Mouse (Mus musculus): ENCODE results near the gene Grm6.

The Grm6 gene

DNA sequence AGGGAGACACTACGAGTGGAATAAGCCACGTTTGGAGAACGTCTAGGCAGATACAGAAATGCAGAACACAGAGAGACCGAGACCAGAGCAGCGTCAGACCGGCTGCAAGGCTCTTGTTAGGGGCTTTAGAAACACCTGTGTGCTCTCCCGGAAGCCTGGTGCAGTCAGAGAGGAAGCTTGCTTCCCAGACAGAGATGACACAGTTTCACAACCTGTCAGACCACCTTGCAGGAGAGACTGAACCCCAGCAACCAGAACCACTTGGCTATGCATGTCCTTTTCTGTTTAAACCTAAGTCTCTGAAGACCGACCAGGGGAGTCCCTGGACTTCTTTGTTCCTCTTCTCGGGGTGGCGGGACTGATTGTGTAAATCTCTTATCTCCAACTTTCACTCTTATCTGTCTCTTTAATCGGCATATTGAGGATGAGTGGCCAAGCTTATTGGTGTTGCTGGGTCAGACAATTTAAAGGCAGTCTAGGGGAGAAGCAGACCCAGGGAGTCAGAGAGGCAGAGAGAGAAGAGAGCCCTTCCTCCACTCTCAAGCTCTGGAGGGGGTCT lies at the start of gene Grm6:
Gene Grm6, plus strand, starts transcription at position 509 of the 559 bp plus-strand sequence.
- DNase-seq (ENCODE audit: extremely low read depth, low read depth), result no peak

DNA sequence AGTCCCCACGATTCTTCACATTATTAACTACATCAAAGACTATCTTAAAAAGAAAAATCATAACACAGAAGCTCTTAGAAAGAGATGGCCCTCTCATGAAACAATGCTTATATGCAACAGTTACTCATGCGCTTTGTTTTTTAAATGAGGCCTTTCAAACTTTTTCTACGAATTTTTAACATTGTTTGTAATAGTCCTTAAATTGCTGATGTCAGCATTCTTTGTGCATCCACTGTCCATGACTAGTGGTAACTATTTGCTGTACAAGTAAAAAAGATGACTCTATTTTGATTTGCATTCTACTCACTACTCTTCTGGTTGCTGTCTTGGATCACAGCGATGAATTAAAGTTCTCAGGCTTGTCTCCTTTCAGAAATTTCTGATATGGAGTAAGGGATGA lies 36.3 kb upstream of the Grm6 start:
- no peak for DNase-seq (ENCODE audit: extremely low read depth, low read depth)

DNA sequence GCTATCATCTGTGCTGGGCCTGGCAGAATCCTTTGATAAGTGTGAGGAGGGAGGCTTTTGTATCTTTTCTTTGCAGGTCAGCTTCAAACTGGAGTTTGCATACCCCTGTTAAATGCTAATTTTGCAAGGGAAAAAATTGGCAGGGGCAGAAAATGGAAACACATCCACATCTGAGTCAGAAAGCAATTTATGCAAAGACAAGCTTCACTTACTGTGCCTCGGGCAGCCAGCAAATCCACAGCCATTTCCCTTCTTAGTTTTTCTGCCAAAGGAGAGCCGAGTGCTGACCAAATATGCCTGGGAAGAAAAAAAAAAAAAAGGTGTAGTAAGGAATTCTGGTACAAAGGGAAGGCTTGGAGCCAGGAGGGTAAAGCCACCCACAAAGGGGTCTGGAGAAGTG lies 24.3 kb upstream of the Grm6 start:
- DNase-seq (ENCODE audit: extremely low read depth, low read depth), result no peak

DNA sequence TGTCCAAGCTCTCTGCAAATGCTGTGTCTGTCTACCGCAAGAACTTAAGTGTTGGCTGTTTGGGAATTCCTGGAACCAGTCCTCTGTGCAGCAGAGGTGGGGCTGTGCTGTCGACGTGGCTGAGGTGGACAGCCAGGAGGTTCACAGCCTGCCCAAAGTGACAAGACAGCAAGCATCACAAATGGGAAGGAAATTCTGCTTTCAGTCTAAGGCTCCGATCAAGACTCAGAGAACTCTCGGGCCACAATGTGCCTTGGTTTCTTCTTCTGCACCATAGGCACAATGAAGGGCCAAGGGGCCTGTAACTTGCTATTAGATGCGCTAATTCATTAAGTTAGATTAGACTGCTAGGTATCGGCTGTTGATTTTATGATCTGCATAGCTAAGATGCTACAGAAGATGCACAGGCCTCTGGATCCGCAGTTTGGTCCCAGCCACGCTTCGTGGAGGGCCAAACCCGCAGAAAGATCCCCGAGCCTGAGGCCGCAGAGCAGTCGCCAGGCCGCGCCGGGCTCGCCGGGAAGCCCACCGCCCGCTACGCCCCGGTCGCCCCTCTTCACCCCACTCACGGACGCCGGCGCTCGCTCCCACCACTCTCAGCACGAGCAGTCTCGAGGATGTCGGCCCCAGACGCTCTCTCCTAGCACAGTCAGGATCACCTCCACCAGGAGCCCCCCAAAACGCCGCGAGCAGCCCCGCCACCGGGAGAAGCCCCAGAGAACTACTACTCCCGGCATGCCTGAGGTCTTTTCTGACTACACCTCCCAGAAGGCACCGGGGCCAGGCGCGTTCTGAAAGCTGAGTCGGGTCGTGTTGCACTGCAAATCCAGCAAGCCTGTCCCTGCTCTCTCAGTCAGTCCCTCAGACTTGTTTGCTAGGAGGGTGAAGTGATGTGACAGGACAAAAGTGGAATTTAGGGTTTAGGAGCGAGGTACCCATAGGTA lies 23.2 kb upstream of the Grm6 start, which contains the start of gene Zfp354c:
Gene Zfp354c, minus strand, starts transcription at position 715 of the 944 bp plus-strand sequence.
- DNase-seq (ENCODE audit: extremely low read depth, low read depth), result peak; percentile 51

DNA sequence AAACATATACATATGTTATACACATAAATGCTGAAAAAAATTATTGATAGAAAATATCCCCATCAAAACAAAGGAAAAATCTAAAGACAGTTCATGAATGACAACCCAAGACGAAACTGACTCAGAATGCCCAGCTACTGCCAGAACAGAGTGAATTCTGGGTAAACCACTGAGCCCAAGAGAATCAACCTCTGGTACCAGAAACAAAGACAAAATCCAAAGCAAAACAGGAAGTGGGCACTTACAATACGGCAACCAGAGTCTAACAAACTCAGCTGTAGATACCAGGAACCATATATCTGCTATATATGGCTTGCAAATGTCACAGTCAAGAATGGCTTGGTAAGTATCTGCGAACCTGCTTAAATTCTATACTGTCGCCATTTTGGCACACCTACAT lies 14.8 kb upstream of the Grm6 start:
- DNase-seq (ENCODE audit: extremely low read depth, low read depth), result no peak

DNA sequence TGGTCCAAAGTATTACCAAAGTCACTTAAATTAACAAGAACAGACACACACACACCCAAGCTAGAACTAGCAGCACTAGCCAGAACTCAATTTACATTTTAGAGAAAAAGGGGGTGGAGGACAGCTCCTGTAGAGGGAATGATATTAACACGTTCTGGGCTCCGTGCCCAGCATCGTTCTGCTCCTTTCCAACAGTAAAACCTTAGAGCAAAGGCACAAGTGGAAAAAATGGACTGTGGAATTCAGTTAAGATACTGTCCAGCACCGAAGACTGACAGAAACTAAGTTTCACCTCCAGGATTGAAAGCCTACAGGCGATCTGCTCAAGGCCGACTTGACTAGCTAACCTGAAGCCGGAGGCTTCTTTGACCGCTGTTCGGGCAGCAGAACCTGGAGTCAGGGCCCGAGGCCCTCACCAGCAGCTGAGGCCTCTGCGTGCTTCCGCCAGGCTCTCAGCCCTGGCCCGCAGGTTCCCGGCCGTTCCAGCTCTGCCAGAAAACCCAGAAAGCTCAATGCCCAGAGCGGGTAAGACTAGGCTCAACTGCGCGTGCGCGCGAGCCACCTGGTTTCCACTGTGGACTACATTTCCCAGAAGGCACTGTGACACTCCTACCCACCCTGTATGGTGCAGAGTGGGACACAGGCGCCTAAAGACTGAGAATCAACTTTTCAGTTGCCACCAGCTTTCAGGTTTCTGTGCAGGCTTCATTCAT lies 9.3 kb upstream of the Grm6 start, which contains the start of gene Zfp879:
Gene Zfp879, minus strand, starts transcription at position 530 of the 713 bp plus-strand sequence.
- DNase-seq (ENCODE audit: extremely low read depth, low read depth), result no peak

DNA sequence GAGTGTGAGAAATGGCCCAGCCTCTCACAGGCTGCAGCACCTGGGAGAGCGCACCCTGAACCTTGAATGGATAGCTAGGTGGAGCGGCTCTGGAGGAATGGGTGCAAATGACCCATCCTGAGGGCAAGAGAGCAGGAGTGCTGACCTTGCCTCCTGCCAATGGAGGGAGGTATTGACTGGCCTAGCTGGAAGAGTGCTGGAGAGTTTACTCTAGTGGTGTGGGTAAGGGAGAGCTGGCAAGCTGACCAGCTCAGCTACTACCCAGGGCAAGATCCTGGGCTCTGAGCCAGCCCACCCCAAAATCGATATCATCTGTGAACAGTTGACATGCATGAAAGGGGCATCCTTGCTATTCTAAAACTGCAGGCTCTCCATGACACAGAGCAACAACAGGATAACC lies 4.5 kb upstream of the Grm6 start:
- no peak for DNase-seq (ENCODE audit: extremely low read depth, low read depth)

DNA sequence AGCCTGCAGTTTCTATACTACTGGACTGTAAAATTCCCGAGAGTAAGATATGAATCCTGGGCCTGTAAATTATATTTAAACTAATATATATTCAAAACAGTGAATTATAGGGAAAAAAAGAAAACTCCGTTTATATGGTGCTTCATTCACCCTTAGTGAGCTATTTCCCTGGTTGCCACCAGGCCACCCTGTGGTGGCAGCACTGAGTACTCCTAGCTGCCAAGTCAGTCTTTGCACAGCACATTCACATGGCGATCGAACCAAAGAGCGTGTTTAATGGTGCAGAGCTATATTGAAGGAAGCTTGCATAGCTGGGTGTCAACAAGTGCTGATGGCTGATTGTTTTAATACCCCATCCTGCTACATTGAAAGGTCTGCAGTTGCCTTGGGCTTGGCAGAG lies 3.4 kb upstream of the Grm6 start:
- DNase-seq (ENCODE audit: extremely low read depth, low read depth), result no peak

DNA sequence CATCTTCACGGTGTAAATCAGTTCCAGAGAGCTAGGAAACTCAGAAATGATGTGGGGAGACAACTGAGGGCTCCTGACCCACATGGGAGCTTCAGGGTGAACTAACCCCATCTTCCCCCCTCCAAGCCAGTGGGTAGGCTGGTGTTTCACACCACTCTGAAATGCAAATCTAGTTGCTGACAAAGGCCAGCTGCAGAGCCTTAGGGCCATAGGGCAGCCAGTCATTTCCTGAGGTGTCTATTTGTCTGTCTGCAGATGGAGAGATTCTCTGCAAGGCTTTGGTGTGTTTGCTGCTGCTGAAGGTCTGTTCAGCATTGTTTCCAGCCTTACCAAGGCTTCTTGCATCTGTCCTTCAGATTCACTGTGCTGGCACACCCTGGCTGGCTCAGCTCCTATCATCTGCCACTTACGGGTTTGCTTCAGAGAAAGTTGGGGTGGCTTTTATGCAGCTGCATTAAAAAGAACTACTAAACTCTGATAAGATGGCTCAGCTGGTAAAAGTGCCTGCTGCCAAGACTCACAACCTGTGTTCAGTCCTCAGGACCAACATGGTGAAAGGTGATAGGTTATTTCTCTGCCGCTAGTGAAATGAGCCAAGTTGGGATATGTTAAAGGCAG lies 1.9 kb upstream of the Grm6 start:
- DNase-seq (ENCODE audit: extremely low read depth, low read depth), result no peak

DNA sequence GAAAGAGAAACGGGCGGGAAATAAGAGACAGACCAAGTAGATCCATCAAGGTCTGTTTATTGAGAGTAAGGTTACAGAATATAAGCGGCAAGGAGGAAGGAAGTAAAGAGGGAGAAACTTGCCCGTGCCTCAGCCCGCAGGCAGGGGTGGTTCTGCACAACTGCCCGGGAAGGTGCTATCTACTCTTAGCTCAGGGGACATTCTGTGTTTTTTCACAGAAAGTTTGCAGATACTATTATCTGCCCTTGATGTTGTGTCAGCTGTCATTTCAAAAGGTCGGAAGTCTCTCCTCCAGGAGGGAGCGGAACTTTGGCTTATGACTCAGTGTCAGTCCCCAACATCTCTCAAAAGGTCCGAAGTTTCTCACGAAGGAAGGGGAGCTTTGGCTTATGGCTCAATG lies 1.2 kb upstream of the Grm6 start:
- DNase-seq (ENCODE audit: extremely low read depth, low read depth), result peak; percentile 23

DNA sequence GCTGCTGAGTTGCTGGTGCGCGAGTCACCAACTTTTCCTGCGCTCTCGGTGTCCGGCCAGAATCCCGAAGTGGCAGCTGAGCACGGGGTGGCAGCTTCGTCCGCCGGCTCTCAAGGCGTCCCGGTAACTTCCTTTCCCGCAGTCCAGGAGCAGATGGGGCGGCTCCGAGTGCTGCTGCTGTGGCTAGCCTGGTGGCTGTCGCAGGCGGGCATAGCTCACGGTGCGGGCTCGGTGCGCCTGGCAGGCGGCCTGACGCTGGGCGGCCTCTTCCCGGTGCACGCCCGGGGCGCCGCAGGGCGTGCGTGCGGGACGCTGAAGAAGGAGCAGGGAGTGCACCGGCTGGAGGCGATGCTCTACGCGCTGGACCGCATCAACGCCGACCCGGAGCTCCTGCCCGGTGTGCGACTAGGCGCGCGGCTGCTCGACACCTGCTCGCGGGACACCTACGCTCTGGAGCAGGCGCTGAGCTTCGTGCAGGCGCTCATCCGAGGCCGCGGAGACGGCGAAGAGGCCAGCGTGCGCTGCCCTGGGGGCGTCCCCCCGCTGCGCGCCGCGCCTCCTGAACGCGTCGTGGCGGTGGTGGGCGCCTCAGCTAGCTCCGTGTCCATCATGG lies 610 bp downstream of the Grm6 start:
- DNase-seq (ENCODE audit: extremely low read depth, low read depth), result no peak

DNA sequence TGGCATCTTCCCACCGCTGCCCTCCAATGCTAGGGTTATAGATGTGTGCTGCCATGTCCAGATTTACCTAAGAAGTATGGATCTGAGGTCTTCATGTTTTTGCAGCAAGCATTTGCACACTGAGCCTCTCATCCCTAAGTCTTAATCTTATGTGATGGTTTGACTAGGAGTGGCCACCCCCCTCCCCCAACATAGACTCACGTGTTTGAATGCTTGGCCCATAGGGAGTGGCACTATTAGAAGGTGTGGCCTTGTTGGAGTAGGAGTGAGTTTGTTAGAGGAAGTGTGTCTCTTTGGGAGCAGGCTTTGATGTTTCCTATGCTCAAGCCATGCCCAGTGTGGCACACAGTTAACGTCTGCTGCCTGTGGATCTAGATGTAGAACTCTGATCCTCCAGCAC lies 28.2 kb downstream of the Grm6 start:
- DNase-seq (ENCODE audit: extremely low read depth, low read depth), result no peak

DNA sequence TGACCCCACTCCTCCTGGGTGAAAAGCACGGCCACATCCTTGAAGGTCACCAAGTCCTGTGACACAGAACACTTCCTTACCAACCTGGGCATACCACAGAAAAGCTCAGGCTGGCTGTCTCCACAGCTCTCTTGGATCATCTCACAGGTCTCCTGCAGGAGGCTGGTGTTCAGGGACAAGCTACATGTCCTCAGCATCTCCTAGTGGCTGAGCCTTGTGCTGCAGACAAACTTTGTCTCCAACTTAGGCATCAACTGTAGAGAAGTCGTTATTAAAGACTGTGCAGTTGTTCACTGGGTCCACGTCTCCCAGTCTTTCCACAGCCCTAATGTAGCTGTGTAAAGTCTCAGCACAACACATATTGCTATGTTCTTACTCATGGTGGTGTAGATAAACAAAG lies 33.3 kb downstream of the Grm6 start:
- DNase-seq (ENCODE audit: extremely low read depth, low read depth), result no peak

DNA sequence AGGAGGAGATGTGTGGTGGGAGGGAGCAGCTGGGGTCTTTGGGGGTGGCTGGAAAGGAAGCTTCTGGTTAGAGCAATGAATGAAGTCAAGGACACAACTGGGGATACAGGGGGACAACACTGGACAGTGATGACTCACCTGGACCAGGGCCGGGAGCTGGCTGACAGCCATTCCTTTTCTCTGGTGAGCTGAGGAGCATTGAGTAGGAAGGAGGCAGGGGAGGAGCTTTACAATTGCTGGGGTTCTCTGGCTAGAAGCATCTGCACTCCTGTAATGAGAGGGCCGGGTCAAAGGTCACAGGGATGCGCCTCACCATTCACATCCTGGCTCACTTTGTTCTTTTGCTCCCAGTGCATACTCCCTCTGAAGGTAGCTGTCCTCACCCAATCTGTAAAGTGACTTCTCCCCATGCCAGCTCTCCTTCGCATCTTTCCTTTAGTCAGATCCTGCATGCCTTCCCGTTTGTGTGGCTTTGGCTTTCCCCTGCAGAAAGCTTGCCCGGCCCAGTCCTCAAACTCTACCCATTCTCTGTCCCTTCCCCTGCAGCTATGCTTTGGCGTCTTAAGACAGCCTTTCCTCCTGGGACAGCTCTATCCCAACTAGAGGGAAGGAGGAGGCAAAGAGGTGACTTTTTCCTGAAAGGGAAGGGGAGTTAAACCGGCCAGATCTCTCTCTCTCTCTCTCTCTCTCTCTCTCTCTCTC lies 35.9 kb downstream of the Grm6 start:
- no peak for DNase-seq (ENCODE audit: extremely low read depth, low read depth)

DNA sequence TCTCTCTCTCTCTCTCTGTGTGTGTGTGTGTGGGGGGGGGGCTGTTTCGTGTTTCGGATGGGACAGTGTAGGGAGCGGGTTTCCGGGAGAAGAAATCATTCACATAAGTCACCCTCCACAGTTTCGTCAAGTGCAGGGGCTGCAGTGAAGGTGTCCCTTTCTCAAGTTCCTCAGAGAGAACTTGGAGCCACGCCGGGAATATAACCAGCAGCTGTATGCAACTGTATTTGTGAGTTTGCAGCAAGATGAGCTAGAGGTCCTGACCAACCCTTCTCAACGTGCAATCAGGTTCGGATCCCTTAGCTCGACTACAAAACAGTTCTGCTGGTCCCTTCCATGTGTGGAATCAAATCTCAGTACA lies 36.4 kb downstream of the Grm6 start:
- DNase-seq (ENCODE audit: extremely low read depth, low read depth), result no peak

DNA sequence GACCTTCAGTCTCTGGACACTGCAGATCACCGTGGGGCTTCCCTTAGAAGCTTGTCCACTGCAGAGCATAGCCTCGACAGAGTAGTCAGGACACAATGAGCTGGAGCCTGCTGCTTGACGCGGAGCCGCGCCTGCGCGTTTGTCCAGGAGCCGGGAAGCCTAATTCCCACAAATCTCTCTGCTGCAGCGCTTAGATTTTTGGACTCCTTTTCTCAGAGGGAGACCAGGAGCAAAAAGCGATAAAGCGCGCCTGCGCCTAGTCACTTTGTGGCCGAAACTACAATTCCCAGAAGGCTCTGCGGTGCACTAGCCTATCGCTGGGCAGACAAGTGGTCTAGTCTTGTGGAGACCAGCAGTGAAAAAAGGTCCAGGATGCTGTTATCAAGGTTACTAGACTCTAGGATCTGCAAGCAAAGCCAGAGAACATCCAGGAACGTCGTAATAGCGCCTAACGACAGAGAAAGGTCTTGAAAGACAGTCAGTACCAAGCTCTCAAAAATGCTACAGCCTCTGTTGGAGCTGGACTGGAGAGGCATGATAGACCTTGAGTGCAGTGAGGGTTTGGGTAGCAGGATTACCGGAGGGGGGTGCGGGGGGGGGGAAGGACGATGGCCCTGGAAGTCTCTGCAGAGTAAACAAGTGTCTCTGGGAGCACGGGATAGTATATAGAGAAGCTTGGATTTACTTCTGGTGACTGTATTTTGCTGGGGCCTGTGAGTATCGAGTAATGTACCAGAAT lies 37.1 kb downstream of the Grm6 start, which contains the start of gene Zfp454:
Gene Zfp454, minus strand, starts transcription at position 262 of the 739 bp plus-strand sequence.
- DNase-seq (ENCODE audit: extremely low read depth, low read depth), result no peak

DNA sequence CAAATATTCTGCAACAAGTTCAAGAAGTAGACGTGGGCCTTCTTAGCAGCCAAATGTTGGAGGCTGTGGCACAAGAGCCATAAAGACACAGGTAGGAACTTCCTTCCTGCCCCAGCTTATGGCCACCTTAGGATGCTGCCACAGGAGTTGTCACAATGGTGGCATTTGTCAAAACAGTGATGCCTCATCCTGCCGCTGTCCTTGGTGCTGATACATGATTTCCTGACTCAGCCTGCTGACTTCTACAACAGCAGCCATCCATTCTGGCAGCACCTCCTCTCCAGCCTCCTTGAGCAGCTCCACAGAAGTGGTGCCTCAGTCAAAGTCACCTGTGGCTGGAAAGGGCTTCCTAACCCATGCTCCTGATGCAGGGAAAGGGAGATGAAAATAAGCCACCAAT lies 42.0 kb downstream of the Grm6 start:
- DNase-seq (ENCODE audit: extremely low read depth, low read depth), result no peak

DNA sequence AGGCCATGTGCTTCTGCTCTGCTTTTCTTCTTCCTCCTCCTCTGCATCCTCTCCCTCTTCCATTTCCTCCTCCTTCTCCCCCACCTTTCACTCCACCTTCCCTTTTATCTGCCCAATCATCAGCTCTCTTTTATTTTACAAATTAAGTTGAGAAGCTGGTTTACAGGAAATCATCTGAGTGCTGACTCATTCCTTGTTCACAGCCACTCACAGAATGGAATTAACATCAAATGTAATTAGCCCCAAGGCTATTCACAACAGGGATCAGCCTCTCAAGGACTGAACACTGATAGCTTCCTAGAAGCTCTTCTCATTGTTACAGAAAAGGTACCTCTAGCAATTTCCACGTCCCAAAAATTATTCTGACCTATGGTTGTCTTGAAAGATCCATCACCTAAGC lies 46.9 kb downstream of the Grm6 start:
- DNase-seq (ENCODE audit: extremely low read depth, low read depth), result no peak

DNA sequence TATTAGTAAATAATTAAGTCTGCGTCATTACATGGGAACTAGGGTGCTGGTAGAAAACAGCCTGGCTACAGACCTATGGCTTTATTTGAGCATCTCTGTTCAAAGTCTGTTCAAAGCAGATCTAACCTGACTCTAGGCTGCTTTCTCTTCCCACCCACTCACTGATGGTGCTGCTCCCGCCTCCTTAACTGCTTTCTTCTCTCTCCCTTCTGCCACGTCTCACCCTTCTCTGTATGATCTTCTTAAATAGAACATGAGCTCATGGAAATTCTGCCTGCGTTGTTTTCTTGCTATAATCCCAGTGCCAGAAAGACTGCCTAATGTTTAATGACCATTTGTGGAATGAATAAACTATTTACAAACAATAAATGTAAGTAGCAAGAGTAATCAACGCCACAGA lies 57.7 kb downstream of the Grm6 start:
- DNase-seq (ENCODE audit: extremely low read depth, low read depth), result no peak

DNA sequence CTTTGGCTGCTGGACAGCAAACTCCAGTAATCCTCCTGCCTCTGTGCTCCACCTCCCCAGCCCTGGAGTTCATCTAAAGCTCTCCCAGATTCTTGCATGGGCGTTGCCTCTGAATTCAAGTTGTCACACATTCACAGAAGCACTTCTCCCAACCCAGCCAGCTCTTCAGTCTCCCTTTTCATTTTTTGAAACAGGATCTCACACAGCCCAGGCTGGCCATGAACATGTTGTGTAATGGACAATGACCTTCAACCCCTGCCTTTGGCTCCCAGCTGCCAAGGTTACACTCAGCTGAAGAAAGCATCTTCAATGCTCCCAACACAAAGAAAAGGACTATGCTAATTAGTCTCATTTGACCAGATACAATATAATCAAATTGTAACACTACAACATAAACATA lies 62.8 kb downstream of the Grm6 start:
- no peak for DNase-seq (ENCODE audit: extremely low read depth, low read depth)
